Comparison of ENCODE assay signal across 10 mouse cellular contexts in the genomic region with DNA sequence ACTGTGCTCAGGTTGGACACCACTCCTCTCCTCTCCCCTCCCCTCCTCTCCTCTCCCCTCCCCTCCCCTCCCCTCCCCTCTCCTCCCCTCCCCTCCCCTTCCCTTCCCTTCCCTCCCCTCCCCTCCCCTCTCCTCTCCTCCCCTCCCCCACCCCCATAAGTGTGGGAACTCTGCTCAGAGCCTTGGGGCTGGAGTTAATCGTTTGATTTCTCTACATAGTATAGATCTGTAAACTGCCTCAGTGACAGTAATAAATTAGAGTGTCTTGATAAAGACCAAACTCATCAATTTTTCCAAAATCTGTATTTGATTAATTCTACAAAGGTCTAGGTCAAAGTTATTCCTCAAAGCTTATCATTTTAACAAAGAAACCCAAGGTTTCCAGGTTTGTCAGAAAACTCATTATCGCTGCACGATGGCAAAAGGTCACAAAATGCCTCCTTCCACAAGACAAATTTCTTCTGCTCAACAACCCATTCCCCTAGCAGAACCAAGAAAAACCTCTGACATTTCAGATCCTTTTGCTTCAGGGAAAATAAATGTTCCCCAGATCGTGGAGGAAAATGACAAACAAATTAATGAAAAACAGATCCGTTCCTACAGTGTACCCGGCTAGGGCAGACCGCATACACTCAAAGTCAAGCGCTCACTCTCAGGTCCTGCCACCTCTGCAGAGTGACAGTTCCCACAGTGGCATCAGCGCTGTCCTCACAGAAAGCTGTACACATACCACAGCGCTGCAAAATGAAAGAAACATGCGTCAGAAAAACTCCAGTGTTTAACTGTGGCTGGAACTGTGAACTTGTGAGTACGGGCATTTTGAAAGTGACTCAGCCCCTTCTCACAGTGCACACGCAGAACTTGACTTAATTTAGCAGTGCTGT.
A peak's percentile ranks its signal among the peaks of the same experiment; 100 is the strongest.
DNase-seq lines count a peak whose midpoint lies in the region; ATAC-seq and TF ChIP-seq lines count a peak whose summit lies in the region.
"Had no signal": no experiment of that assay in that cellular context is flagged by ENCODE, and none has a peak within 500 bp of the region (broad histone marks: within the 10 kb centered on the region; RNA-seq: fewer than 3 reads in every experiment).

No protein-coding gene starts in this region.

- H3K9me3 ChIP-seq in forebrain, embryonic 10.5 days: no peaks in the 10 kb centered on the region
- H3K9me3 ChIP-seq in forebrain, embryonic 14.5 days (replicated peaks; ENCODE audit: control insufficient read depth, low read length): no peaks in the 10 kb centered on the region
- no peaks in the 10 kb centered on the region for H3K9me3 ChIP-seq in hindbrain, embryonic 16.5 days (ENCODE audit: control insufficient read depth, low read length)
- no peaks in the 10 kb centered on the region for H3K9me3 ChIP-seq in stomach, postnatal 0 days (ENCODE audit: control insufficient read depth, low read length)
- H3K9me3 ChIP-seq: liver, embryonic 13.5 days had no signal

- H3K27ac ChIP-seq in forebrain, embryonic 10.5 days: peak overlapping the region; percentile 58
- H3K27ac ChIP-seq in forebrain, embryonic 14.5 days (ENCODE audit: low read depth, low read length): no peak overlapping the region
- H3K27ac ChIP-seq in hindbrain, embryonic 16.5 days (ENCODE audit: low read depth, low read length): no peak overlapping the region; the same call in 1 of the 2 replicates
- H3K27ac ChIP-seq in stomach, postnatal 0 days (replicated peaks): 0 out of 2 replicates have a peak overlapping the region, but pooled peaks have one; percentile 18
- H3K27ac ChIP-seq: liver, embryonic 13.5 days had no signal

- H3K36me3 ChIP-seq in forebrain, embryonic 10.5 days (replicated peaks): no peaks in the 10 kb centered on the region
- no peaks in the 10 kb centered on the region for H3K36me3 ChIP-seq in forebrain, embryonic 14.5 days (ENCODE audit: control insufficient read depth, insufficient read depth, low read length)
- H3K36me3 ChIP-seq in hindbrain, embryonic 16.5 days (ENCODE audit: control insufficient read depth, insufficient read depth, low read length): no peaks in the 10 kb centered on the region
- no peaks in the 10 kb centered on the region for H3K36me3 ChIP-seq in stomach, postnatal 0 days (ENCODE audit: control insufficient read depth, insufficient read depth, low read length)
- H3K36me3 ChIP-seq: liver, embryonic 13.5 days had no signal

- peaks cover 18% of the 10 kb centered on the region for H3K4me1 ChIP-seq in forebrain, embryonic 10.5 days
- no peaks in the 10 kb centered on the region for H3K4me1 ChIP-seq in forebrain, embryonic 14.5 days (ENCODE audit: control insufficient read depth, insufficient read depth, low read length)
- H3K4me1 ChIP-seq in hindbrain, embryonic 16.5 days (ENCODE audit: control insufficient read depth, insufficient read depth, low read depth, low read length): no peaks in the 10 kb centered on the region
- H3K4me1 ChIP-seq in stomach, postnatal 0 days (replicated peaks; ENCODE audit: control insufficient read depth, insufficient read depth): no peaks in the 10 kb centered on the region
- H3K4me1 ChIP-seq: liver, embryonic 13.5 days had no signal

- TF ChIP-seq EP300 in stomach, postnatal 0 days (optimal IDR thresholded peaks at IDR 0.05): no peak

- no peak overlapping the region for H3K4me3 ChIP-seq in forebrain, embryonic 10.5 days
- no peak overlapping the region for H3K4me3 ChIP-seq in forebrain, embryonic 14.5 days (ENCODE audit: low read depth, low read length)
- H3K4me3 ChIP-seq in hindbrain, embryonic 16.5 days (ENCODE audit: low read length): no peak overlapping the region
- H3K4me3 ChIP-seq in stomach, postnatal 0 days (ENCODE audit: low read depth, low read length): no peak overlapping the region
- H3K4me3 ChIP-seq: liver, embryonic 13.5 days had no signal

- no peak overlapping the region for H3K9ac ChIP-seq in forebrain, embryonic 14.5 days (ENCODE audit: low read length)
- H3K9ac ChIP-seq in hindbrain, embryonic 16.5 days (ENCODE audit: low read depth, low read length): no peak overlapping the region
- H3K9ac ChIP-seq in stomach, postnatal 0 days (ENCODE audit: low read length): no peak overlapping the region
- H3K9ac ChIP-seq: liver, embryonic 13.5 days had no signal

- ATAC-seq in forebrain, embryonic 14.5 days: no peak
- peak; percentile 61; the same call in 1 of the 2 replicates for ATAC-seq in hindbrain, embryonic 16.5 days
- ATAC-seq in stomach, postnatal 0 days (ENCODE audit: low FRiP score, low TSS enrichment): no peak
- ATAC-seq: intestine, postnatal 0 days had no signal

- no peak for DNase-seq in forebrain, embryonic 10.5 days (ENCODE audit: extremely low spot score, low spot score)
- no peak for DNase-seq in forebrain, embryonic 14.5 days (ENCODE audit: low spot score)
- peak; percentile 31 for DNase-seq in thymus, postnatal 0 days (ENCODE audit: low spot score)
- no peak for DNase-seq in thymus, postnatal 10 days (ENCODE audit: low spot score in 2 of 2)
- DNase-seq in stomach, postnatal 0 days (ENCODE audit: low spot score): peak; percentile 15
- DNase-seq in frontal cortex, postnatal 36 days (ENCODE audit: low spot score in 2 of 2): no peak
- no peak for DNase-seq in layer of hippocampus, adult 9-10 months (ENCODE audit: low spot score)
- DNase-seq: liver, embryonic 13.5 days had no signal

- H3K27me3 ChIP-seq in forebrain, embryonic 10.5 days (ENCODE audit: poor library complexity, severe bottlenecking): no peaks in the 10 kb centered on the region
- H3K27me3 ChIP-seq in forebrain, embryonic 14.5 days (replicated peaks; ENCODE audit: control insufficient read depth, insufficient read depth, low read length): no peaks in the 10 kb centered on the region
- no peaks in the 10 kb centered on the region for H3K27me3 ChIP-seq in hindbrain, embryonic 16.5 days (replicated peaks; ENCODE audit: control insufficient read depth, insufficient read depth, low read length)
- no peaks in the 10 kb centered on the region for H3K27me3 ChIP-seq in stomach, postnatal 0 days (ENCODE audit: control insufficient read depth, insufficient read depth, low read length)
- H3K27me3 ChIP-seq: liver, embryonic 13.5 days had no signal

- 71% methylated on average over 13 of the region's 13 CpGs for WGBS in forebrain, embryonic 10.5 days
- 73% methylated on average over 13 of the region's 13 CpGs for WGBS in forebrain, embryonic 14.5 days
- WGBS in hindbrain, embryonic 16.5 days: 58% methylated on average over 13 of the region's 13 CpGs
- WGBS in stomach, postnatal 0 days: 38% methylated on average over 13 of the region's 13 CpGs

- no peak overlapping the region for H3K4me2 ChIP-seq in forebrain, embryonic 14.5 days (ENCODE audit: low read length)
- H3K4me2 ChIP-seq in hindbrain, embryonic 16.5 days (ENCODE audit: low read length): no peak overlapping the region
- peak overlapping the region; percentile 34 for H3K4me2 ChIP-seq in stomach, postnatal 0 days (replicated peaks; ENCODE audit: low read depth)
- H3K4me2 ChIP-seq: liver, embryonic 13.5 days had no signal

- no peak for TF ChIP-seq CTCF in stomach, postnatal 0 days (IDR thresholded peaks at IDR 0.05; ENCODE audit: low read depth)

Comparison
In these comparisons a context has a peak if more than half of its experiments do, and no peak if none do; other contexts are left out.
1. DNase-seq: peak in thymus, postnatal 0 days (single experiment) and stomach, postnatal 0 days (single experiment); none in forebrain, embryonic 10.5 days (single experiment), forebrain, embryonic 14.5 days (single experiment), thymus, postnatal 10 days (0 of 2), frontal cortex, postnatal 36 days (0 of 2) and layer of hippocampus, adult 9-10 months (single experiment).
2. H3K27ac ChIP-seq: peak in forebrain, embryonic 10.5 days (single experiment) and stomach, postnatal 0 days (single experiment); none in forebrain, embryonic 14.5 days (single experiment) and hindbrain, embryonic 16.5 days (single experiment).